Mouse (Mus musculus) forebrain, embryonic 12.5 days (tissue): ENCODE data around the gene Atp11a. TPM values are rescaled to one million over a fixed set of nuclear protein-coding genes. Genes with fewer than 3 reads are reported as not detected.
A peak's percentile ranks its signal among the peaks of the same experiment; 100 is the strongest.

Source experiments
- ATAC-seq: fragments of 200-750 bp; cut with Nextera tagmentation; 2 replicates; pipeline ENCODE4 v1.8.0; 2017; ENCODE audit warnings: moderate TSS enrichment; ENCODE audit not compliant: low FRiP score
- H3K27ac ChIP-seq: fragments of 300-500 bp; sonication (generic); 2 replicates; pipeline ENCODE4 v1.5.1; 2016; ENCODE audit warnings: mild to moderate bottlenecking
- H3K27me3 ChIP-seq: fragments of 300-500 bp; sonication (generic); 2 replicates; pipeline ENCODE4 v1.6.1; 2016; ENCODE audit warnings: mild to moderate bottlenecking
- H3K36me3 ChIP-seq: fragments of 300-500 bp; sonication (generic); replicated peaks from 2 replicates; pipeline ENCODE4 v1.6.1; 2016; ENCODE audit warnings: mild to moderate bottlenecking
- H3K4me1 ChIP-seq: fragments of 300-500 bp; sonication (generic); 2 replicates; pipeline ENCODE4 v1.6.1; 2016
- H3K4me2 ChIP-seq: fragments of 300-500 bp; sonication (generic); 2 replicates; pipeline ENCODE4 v1.6.1; 2016; ENCODE audit warnings: mild to moderate bottlenecking, moderate library complexity
- H3K4me3 ChIP-seq: fragments of 300-500 bp; sonication (generic); replicated peaks from 2 replicates; pipeline ENCODE4 v1.5.1; 2016; ENCODE audit warnings: mild to moderate bottlenecking
- H3K9ac ChIP-seq: fragments of 300-500 bp; sonication (generic); 2 replicates; pipeline ENCODE4 v1.6.1; 2016; ENCODE audit warnings: mild to moderate bottlenecking
- H3K9me3 ChIP-seq: fragments of 300-500 bp; sonication (generic); 2 replicates; pipeline ENCODE4 v1.6.1; 2016
- WGBS: fragments of 180-500 bp; shearing (Covaris S2); methylation state at CpG from one replicate; pipeline ENCODE4 v1.1.7; 2016; 5-methylcytosine and 5-hydroxymethylcytosine counted together
- polyA plus RNA-seq: library from polyadenylated mRNA; unstranded; fragments of >200 nt; fragmentation: Nextera tagmentation; extraction: Ambion mirVana; gene quantifications from 2 replicates; pipeline ENCODE4 v1.2.1, GENCODE M21; 2016

Gene Atp11a
- 13.9 and 19.1 TPM in 2 replicates for polyA plus RNA-seq

GRCm38 (mm10) chr8:12756391-12757157 is at the start of gene Atp11a:
Atp11a (plus strand) TSS chr8:12757014.
- WGBS = 3% methylated on average over 12 of the region's 62 CpGs
- ATAC-seq = peak; percentile 91
- no peaks in the 10 kb centered on the region for H3K36me3 ChIP-seq
- no peaks in the 10 kb centered on the region for H3K9me3 ChIP-seq
- peak within 1 kb of the TSS; percentile 91 for H3K4me2 ChIP-seq
- peaks cover 2% of the 10 kb centered on the region; the same call in 1 of the 2 replicates for H3K27me3 ChIP-seq
- H3K4me3 ChIP-seq = peak within 1 kb of the TSS; percentile 89
- peak within 1 kb of the TSS; percentile 90 for H3K9ac ChIP-seq
- H3K4me1 ChIP-seq = peaks cover 26% of the 10 kb centered on the region
- H3K27ac ChIP-seq = peak within 1 kb of the TSS; percentile 61; the same call in 1 of the 2 replicates

GRCm38 (mm10) chr8:12711623-12712022 is 45.2 kb upstream of the Atp11a start:
- H3K9me3 ChIP-seq = no peaks in the 10 kb centered on the region; the same call in 1 of the 2 replicates
- ATAC-seq = no peak
- H3K9ac ChIP-seq = no peak overlapping the region
- H3K27me3 ChIP-seq = no peaks in the 10 kb centered on the region
- no peaks in the 10 kb centered on the region for H3K4me1 ChIP-seq
- no peak overlapping the region for H3K4me2 ChIP-seq
- H3K27ac ChIP-seq = no peak overlapping the region
- H3K36me3 ChIP-seq = no peaks in the 10 kb centered on the region
- no peak overlapping the region for H3K4me3 ChIP-seq
- 85% methylated on average over 7 of the region's 7 CpGs for WGBS

DNA sequence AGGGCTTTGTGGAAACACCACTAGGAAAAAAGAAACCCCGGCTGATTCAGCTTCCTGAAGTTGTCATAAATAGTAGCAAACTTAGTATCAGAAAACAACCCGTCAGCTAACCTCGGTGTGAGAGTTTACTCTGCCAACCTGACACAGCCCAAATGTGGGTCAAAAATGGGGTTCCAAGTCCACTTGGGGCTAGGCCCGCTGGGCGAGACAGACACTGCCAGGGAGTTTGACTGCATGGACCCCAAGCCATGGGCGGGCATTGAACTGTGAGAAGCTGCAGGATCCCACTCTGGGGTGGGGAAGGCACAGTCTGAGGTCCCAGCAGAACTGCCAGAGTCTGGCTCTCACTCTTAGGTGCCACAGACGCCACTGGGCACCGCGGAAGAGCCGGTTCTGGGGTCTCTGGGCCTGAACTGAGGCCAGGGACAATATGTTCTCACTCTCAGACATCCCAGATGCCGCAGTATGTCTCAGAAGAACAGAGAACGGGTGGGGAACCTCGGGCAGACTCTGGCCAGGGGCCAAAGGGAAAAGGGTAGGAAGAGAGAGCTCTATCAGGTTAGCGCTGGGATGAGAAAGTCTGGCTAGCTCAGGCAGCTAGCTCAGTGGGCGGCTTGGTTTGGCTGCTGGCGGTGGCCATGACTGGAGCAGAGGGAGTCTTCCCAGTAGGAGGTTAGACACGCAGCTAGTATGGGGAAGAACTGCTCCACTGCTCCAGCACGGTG is 40.8 kb upstream of the Atp11a start:
- Histone ChIP-seq H3K27ac (no peak overlapping the region), H3K27me3 (no peaks in the 10 kb centered on the region), H3K4me2 (no peak overlapping the region), H3K9me3 (no peaks in the 10 kb centered on the region), H3K9ac (no peak overlapping the region), H3K4me1 (peaks cover 4% of the 10 kb centered on the region), H3K4me3 (no peak overlapping the region), H3K36me3 (no peaks in the 10 kb centered on the region)
- 89% methylated on average over 18 of the region's 18 CpGs for WGBS
- ATAC-seq = no peak

DNA sequence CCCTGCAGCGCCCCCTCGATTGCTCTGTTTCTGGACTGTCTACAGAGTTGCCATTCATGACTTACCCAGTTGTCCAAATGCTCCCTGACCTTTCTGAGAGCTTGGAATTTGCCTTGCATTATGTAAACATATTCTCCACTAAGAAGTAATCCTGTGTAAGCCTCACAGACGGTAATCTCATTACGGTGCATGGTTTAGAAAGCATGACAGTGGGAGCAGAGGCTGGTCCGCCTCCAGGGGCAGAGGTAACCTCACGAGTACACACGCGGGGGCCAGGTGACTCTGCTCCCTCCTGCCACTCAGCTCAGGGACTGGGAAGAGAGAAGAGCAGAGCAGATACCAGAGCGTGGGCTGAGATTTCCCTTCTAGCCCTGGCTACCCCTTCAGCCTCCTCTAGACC is 37.7 kb upstream of the Atp11a start:
- Histone ChIP-seq H3K9ac (no peak overlapping the region), H3K4me1 (peaks cover 6% of the 10 kb centered on the region), H3K27me3 (no peaks in the 10 kb centered on the region), H3K36me3 (no peaks in the 10 kb centered on the region), H3K27ac (no peak overlapping the region), H3K4me2 (no peak overlapping the region), H3K9me3 (no peaks in the 10 kb centered on the region), H3K4me3 (no peak overlapping the region)
- ATAC-seq = no peak
- 77% methylated on average over 9 of the region's 9 CpGs for WGBS

GRCm38 (mm10) chr8:12728644-12729043 is 28.2 kb upstream of the Atp11a start:
- H3K4me1 ChIP-seq = peaks cover 9% of the 10 kb centered on the region
- H3K27ac ChIP-seq = no peak overlapping the region
- ATAC-seq = no peak
- H3K4me2 ChIP-seq = no peak overlapping the region
- H3K27me3 ChIP-seq = peaks cover 4% of the 10 kb centered on the region; the same call in 1 of the 2 replicates
- H3K9me3 ChIP-seq = no peaks in the 10 kb centered on the region
- H3K36me3 ChIP-seq = no peaks in the 10 kb centered on the region
- WGBS = 90% methylated on average over 4 of the region's 4 CpGs
- no peak overlapping the region for H3K9ac ChIP-seq
- no peak overlapping the region for H3K4me3 ChIP-seq

- no peak overlapping the region for H3K4me3 ChIP-seq
- WGBS = 19% methylated on average over 5 of the region's 5 CpGs
- H3K36me3 ChIP-seq = no peaks in the 10 kb centered on the region
- H3K9me3 ChIP-seq = no peaks in the 10 kb centered on the region
- ATAC-seq = peak; percentile 91; the same call in 1 of the 2 replicates
- no peak overlapping the region for H3K4me2 ChIP-seq
- no peaks in the 10 kb centered on the region for H3K27me3 ChIP-seq
- peaks cover 9% of the 10 kb centered on the region for H3K4me1 ChIP-seq
- H3K27ac ChIP-seq = peak overlapping the region; percentile 66
- H3K9ac ChIP-seq = no peak overlapping the region
These were observed 26.0 kb upstream of the Atp11a start for GRCm38 (mm10) chr8:12730780-12731179.

DNA sequence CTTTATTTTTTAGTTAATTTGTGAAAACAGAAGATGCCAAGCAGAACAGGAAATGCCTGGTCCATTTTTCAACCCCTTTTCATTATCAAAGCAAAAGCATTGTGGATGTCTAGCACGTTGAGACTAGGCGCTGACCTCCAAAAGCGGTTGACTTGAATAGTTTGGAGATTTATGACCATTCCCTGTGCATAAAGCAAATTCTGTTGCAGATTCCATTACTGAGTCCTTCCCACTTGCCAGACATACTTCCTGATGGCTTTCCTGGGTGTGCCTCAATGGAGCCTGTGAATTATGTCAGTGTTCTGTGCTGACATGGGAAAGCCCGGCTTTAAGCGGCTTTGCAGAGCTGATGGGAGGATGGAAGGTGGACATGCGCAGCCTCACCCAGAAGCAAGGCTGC is 24.4 kb upstream of the Atp11a start:
- Histone ChIP-seq H3K9me3 (no peaks in the 10 kb centered on the region), H3K9ac (no peak overlapping the region), H3K4me3 (no peak overlapping the region), H3K36me3 (no peaks in the 10 kb centered on the region), H3K4me2 (no peak overlapping the region), H3K27me3 (no peaks in the 10 kb centered on the region), H3K27ac (no peak overlapping the region), H3K4me1 (peaks cover 9% of the 10 kb centered on the region)
- ATAC-seq = no peak
- 93% methylated on average over 6 of the region's 6 CpGs for WGBS

DNA sequence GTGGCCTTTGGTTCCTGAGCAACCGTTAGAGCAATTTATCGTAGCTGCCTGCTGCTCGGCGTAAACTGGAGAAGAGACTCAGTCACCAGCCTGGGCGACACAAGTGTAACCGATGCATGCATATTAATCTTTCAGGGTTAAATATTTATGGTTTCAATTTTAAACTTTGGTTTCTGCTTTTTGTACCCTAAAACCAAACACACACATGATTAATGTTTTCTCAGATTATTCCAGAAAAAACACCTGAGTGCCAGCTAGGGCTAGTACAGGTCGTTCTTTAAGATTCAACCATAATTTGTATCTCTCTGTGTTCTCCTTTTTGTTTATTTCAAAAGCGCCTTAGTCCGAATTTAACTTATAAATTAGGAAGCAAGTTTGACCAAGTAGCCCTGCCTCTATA is 17.7 kb upstream of the Atp11a start:
- Histone ChIP-seq H3K27ac (no peak overlapping the region), H3K9me3 (no peaks in the 10 kb centered on the region), H3K4me1 (no peaks in the 10 kb centered on the region), H3K36me3 (no peaks in the 10 kb centered on the region), H3K4me2 (no peak overlapping the region), H3K9ac (no peak overlapping the region), H3K27me3 (no peaks in the 10 kb centered on the region), H3K4me3 (no peak overlapping the region)
- ATAC-seq = no peak
- WGBS = 91% methylated on average over 9 of the region's 9 CpGs

- Histone ChIP-seq H3K4me3 (no peak overlapping the region), H3K9ac (no peak overlapping the region), H3K27me3 (no peaks in the 10 kb centered on the region), H3K4me2 (no peak overlapping the region), H3K4me1 (no peaks in the 10 kb centered on the region), H3K27ac (no peak overlapping the region), H3K9me3 (0 out of 2 replicates have a peak, but pooled peaks cover 8% of the 10 kb centered on the region), H3K36me3 (no peaks in the 10 kb centered on the region)
- no peak for ATAC-seq
- 96% methylated on average over 4 of the region's 4 CpGs for WGBS
These were observed 13.4 kb upstream of the Atp11a start for GRCm38 (mm10) chr8:12743390-12743789.

GRCm38 (mm10) chr8:12748183-12748582 is 8.6 kb upstream of the Atp11a start:
- ATAC-seq = no peak
- 96% methylated on average over 3 of the region's 3 CpGs for WGBS
- H3K36me3 ChIP-seq = no peaks in the 10 kb centered on the region
- H3K4me2 ChIP-seq = no peak overlapping the region
- H3K27ac ChIP-seq = no peak overlapping the region
- no peak overlapping the region for H3K4me3 ChIP-seq
- 0 out of 2 replicates have a peak, but pooled peaks cover 4% of the 10 kb centered on the region for H3K27me3 ChIP-seq
- no peaks in the 10 kb centered on the region for H3K4me1 ChIP-seq
- H3K9ac ChIP-seq = no peak overlapping the region
- H3K9me3 ChIP-seq = 0 out of 2 replicates have a peak, but pooled peaks cover 8% of the 10 kb centered on the region

DNA sequence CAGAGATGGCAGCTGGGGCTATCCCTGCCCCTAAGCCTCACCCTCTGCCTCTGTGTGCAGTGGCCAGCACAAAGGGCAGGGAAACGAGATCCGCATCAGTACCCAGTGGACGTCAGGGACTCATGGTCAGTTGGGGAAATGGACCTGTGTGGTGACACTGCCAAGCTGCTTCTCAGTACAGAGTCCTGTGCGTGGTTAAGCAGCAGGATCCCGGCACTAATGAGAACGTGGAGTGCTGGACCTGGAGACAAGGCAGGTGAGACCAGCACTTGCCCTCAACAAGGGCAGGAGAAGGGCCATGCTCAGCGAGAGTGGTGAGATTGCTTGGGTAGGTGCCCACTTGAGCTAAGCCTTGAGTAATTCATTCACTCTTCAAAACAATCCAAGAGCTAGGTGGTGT is 7.7 kb upstream of the Atp11a start:
- Histone ChIP-seq H3K4me2 (no peak overlapping the region), H3K9me3 (0 out of 2 replicates have a peak, but pooled peaks cover 8% of the 10 kb centered on the region), H3K27ac (no peak overlapping the region), H3K27me3 (0 out of 2 replicates have a peak, but pooled peaks cover 6% of the 10 kb centered on the region), H3K4me1 (no peaks in the 10 kb centered on the region), H3K36me3 (no peaks in the 10 kb centered on the region), H3K9ac (no peak overlapping the region), H3K4me3 (no peak overlapping the region)
- WGBS = 82% methylated on average over 7 of the region's 7 CpGs
- no peak for ATAC-seq

- Histone ChIP-seq H3K27ac (no peak overlapping the region), H3K4me3 (no peak overlapping the region), H3K9ac (no peak overlapping the region), H3K9me3 (no peaks in the 10 kb centered on the region), H3K36me3 (no peaks in the 10 kb centered on the region), H3K4me2 (no peak overlapping the region), H3K27me3 (0 out of 2 replicates have a peak, but pooled peaks cover 6% of the 10 kb centered on the region), H3K4me1 (peaks cover 12% of the 10 kb centered on the region)
- no peak for ATAC-seq
- 68% methylated on average over 6 of the region's 6 CpGs for WGBS
These were observed 3.8 kb upstream of the Atp11a start for GRCm38 (mm10) chr8:12753054-12753453.
